In the genomic region with DNA sequence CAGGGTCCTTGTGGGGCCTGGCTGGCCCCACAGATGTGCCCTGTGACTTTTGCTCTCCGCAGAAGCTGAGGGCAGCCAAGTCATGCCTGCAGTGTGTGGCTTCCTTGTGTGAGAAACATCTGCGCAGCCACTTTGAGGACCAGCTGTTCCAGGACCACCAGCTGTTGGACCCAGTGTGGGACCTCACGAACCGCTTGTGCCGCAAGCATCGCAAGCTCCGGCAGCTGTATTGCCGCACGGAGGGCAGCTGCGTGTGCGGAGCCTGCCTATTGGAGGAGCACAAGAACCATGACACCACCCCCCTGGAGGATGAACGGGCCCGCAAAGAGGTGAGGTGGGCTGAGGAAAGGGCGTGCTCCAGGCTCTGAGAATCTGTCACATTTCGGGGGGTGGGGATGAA, we compare ENCODE assay signal across 22 mouse cellular contexts. TPM values are rescaled to one million over a fixed set of nuclear protein-coding genes. Genes with fewer than 3 reads are reported as not detected.
DNase-seq lines count a peak whose midpoint lies in the region; ATAC-seq lines count a peak whose summit lies in the region.
"Had no signal": no experiment of that assay in that cellular context is flagged by ENCODE, and none has a peak within 500 bp of the region (broad histone marks: within the 10 kb centered on the region; RNA-seq: fewer than 3 reads in every experiment).

No protein-coding gene starts in this region.

- no peak for ATAC-seq in hindbrain, embryonic 11.5 days (ENCODE audit: low FRiP score)
- ATAC-seq in midbrain, embryonic 11.5 days (ENCODE audit: low FRiP score): no peak
- ATAC-seq in midbrain, embryonic 14.5 days (ENCODE audit: low FRiP score, low TSS enrichment): no peak
- no peak for ATAC-seq in embryonic facial prominence, embryonic 14.5 days (ENCODE audit: low read depth)
- ATAC-seq: forebrain, postnatal 0 days; intestine, postnatal 0 days had no signal

- WGBS in hindbrain, embryonic 10.5 days: 42% methylated on average over 15 of the region's 15 CpGs
- WGBS in hindbrain, embryonic 11.5 days: 54% methylated on average over 15 of the region's 15 CpGs
- WGBS in midbrain, embryonic 11.5 days: 58% methylated on average over 15 of the region's 15 CpGs
- WGBS in midbrain, embryonic 14.5 days: 52% methylated on average over 15 of the region's 15 CpGs
- 44% methylated on average over 15 of the region's 15 CpGs for WGBS in embryonic facial prominence, embryonic 14.5 days

- H3K9ac ChIP-seq in hindbrain, embryonic 11.5 days (ENCODE audit: low read depth, low read length): no peak overlapping the region
- no peak overlapping the region for H3K9ac ChIP-seq in midbrain, embryonic 11.5 days (ENCODE audit: low read length)
- H3K9ac ChIP-seq in midbrain, embryonic 14.5 days (replicated peaks; ENCODE audit: low read length): no peak overlapping the region
- no peak overlapping the region for H3K9ac ChIP-seq in embryonic facial prominence, embryonic 14.5 days (ENCODE audit: low read depth, low read length)
- H3K9ac ChIP-seq: forebrain, postnatal 0 days; liver, embryonic 15.5 days had no signal

- 0 out of 2 replicates have a peak overlapping the region, but pooled peaks have one; percentile 5 for H3K27ac ChIP-seq in hindbrain, embryonic 10.5 days
- H3K27ac ChIP-seq in hindbrain, embryonic 11.5 days (ENCODE audit: low read depth, low read length): no peak overlapping the region
- H3K27ac ChIP-seq in midbrain, embryonic 11.5 days (ENCODE audit: low read depth, low read length): no peak overlapping the region
- no peak overlapping the region for H3K27ac ChIP-seq in midbrain, embryonic 14.5 days (replicated peaks; ENCODE audit: low read depth, low read length)
- no peak overlapping the region for H3K27ac ChIP-seq in embryonic facial prominence, embryonic 14.5 days (replicated peaks; ENCODE audit: low read depth, low read length)
- H3K27ac ChIP-seq: heart, embryonic 10.5 days; liver, embryonic 15.5 days had no signal

- H3K9me3 ChIP-seq in hindbrain, embryonic 10.5 days: peaks cover 7% of the 10 kb centered on the region
- no peaks in the 10 kb centered on the region for H3K9me3 ChIP-seq in hindbrain, embryonic 11.5 days (ENCODE audit: control insufficient read depth, low read length)
- H3K9me3 ChIP-seq in midbrain, embryonic 11.5 days (ENCODE audit: control insufficient read depth, low read length): no peaks in the 10 kb centered on the region
- no peaks in the 10 kb centered on the region for H3K9me3 ChIP-seq in midbrain, embryonic 14.5 days (ENCODE audit: control insufficient read depth, low read length)
- H3K9me3 ChIP-seq in embryonic facial prominence, embryonic 14.5 days (ENCODE audit: control insufficient read depth, low read length): 0 out of 2 replicates have a peak, but pooled peaks cover 7% of the 10 kb centered on the region
- H3K9me3 ChIP-seq: heart, embryonic 10.5 days; liver, embryonic 15.5 days had no signal

- H3K4me3 ChIP-seq in hindbrain, embryonic 10.5 days: no peak overlapping the region
- H3K4me3 ChIP-seq in hindbrain, embryonic 11.5 days (ENCODE audit: low read depth, low read length): no peak overlapping the region
- no peak overlapping the region for H3K4me3 ChIP-seq in midbrain, embryonic 11.5 days (ENCODE audit: low read depth, low read length)
- no peak overlapping the region for H3K4me3 ChIP-seq in midbrain, embryonic 14.5 days (replicated peaks; ENCODE audit: low read depth, low read length)
- no peak overlapping the region for H3K4me3 ChIP-seq in embryonic facial prominence, embryonic 14.5 days (ENCODE audit: low read depth, low read length)
- H3K4me3 ChIP-seq: erythroblast, embryonic 14.5 days; heart, embryonic 10.5 days; liver, embryonic 15.5 days had no signal

- H3K4me2 ChIP-seq in hindbrain, embryonic 11.5 days (replicated peaks; ENCODE audit: low read depth, low read length): no peak overlapping the region
- H3K4me2 ChIP-seq in midbrain, embryonic 11.5 days: no peak overlapping the region
- no peak overlapping the region for H3K4me2 ChIP-seq in midbrain, embryonic 14.5 days (ENCODE audit: low read length)
- H3K4me2 ChIP-seq in embryonic facial prominence, embryonic 14.5 days (ENCODE audit: low read depth, low read length): no peak overlapping the region
- H3K4me2 ChIP-seq: liver, embryonic 15.5 days had no signal

- H3K36me3 ChIP-seq in hindbrain, embryonic 10.5 days: no peaks in the 10 kb centered on the region
- no peaks in the 10 kb centered on the region for H3K36me3 ChIP-seq in hindbrain, embryonic 11.5 days (ENCODE audit: control insufficient read depth, insufficient read depth, low read length)
- no peaks in the 10 kb centered on the region for H3K36me3 ChIP-seq in midbrain, embryonic 11.5 days (ENCODE audit: control insufficient read depth, insufficient read depth, low read length)
- no peaks in the 10 kb centered on the region for H3K36me3 ChIP-seq in midbrain, embryonic 14.5 days (ENCODE audit: control insufficient read depth, insufficient read depth, low read length)
- no peaks in the 10 kb centered on the region for H3K36me3 ChIP-seq in embryonic facial prominence, embryonic 14.5 days (ENCODE audit: control insufficient read depth, insufficient read depth, low read length)
- H3K36me3 ChIP-seq: liver, embryonic 15.5 days had no signal

- H3K4me1 ChIP-seq in hindbrain, embryonic 10.5 days (replicated peaks): peaks cover 15% of the 10 kb centered on the region
- no peaks in the 10 kb centered on the region; the same call in 1 of the 2 replicates for H3K4me1 ChIP-seq in hindbrain, embryonic 11.5 days (replicated peaks; ENCODE audit: control insufficient read depth, insufficient read depth, low read length)
- no peaks in the 10 kb centered on the region for H3K4me1 ChIP-seq in midbrain, embryonic 11.5 days (ENCODE audit: control insufficient read depth, insufficient read depth, low read length)
- H3K4me1 ChIP-seq in midbrain, embryonic 14.5 days (ENCODE audit: control insufficient read depth, insufficient read depth, low read length): no peaks in the 10 kb centered on the region
- H3K4me1 ChIP-seq in embryonic facial prominence, embryonic 14.5 days (ENCODE audit: control insufficient read depth, insufficient read depth, low read length): no peaks in the 10 kb centered on the region

- peak; percentile 23 for DNase-seq in hindbrain, embryonic 10.5 days (ENCODE audit: low spot score)
- DNase-seq in hindbrain, embryonic 11.5 days (ENCODE audit: low spot score): no peak
- DNase-seq in midbrain, embryonic 11.5 days (ENCODE audit: low spot score, missing footprints): peak; percentile 82
- no peak for DNase-seq in midbrain, embryonic 14.5 days
- DNase-seq in embryonic facial prominence, embryonic 14.5 days (ENCODE audit: low spot score): peak; percentile 13
- peak; percentile 62 to 72 for DNase-seq in thymus, postnatal 10 days (ENCODE audit: low spot score in 2 of 2)
- DNase-seq in right cerebral cortex, adult 18-20 months: no peak
- no peak for DNase-seq in left cerebral cortex, adult 18-20 months (ENCODE audit: low spot score in 2 of 2)
- DNase-seq: cerebellum, adult 2 months; forebrain, postnatal 0 days; gastrocnemius, postnatal 10 days; heart, postnatal 36 days; kidney, postnatal 25 days; layer of hippocampus, adult 9-11 months had no signal

- peaks cover 18% of the 10 kb centered on the region for H3K27me3 ChIP-seq in hindbrain, embryonic 10.5 days (ENCODE audit: insufficient read depth, poor library complexity, severe bottlenecking)
- no peaks in the 10 kb centered on the region for H3K27me3 ChIP-seq in hindbrain, embryonic 11.5 days (ENCODE audit: control insufficient read depth, insufficient read depth, low read length)
- no peaks in the 10 kb centered on the region for H3K27me3 ChIP-seq in midbrain, embryonic 11.5 days (ENCODE audit: control insufficient read depth, insufficient read depth, low read length)
- no peaks in the 10 kb centered on the region for H3K27me3 ChIP-seq in midbrain, embryonic 14.5 days (ENCODE audit: control insufficient read depth, insufficient read depth, low read length)
- H3K27me3 ChIP-seq in embryonic facial prominence, embryonic 14.5 days (replicated peaks; ENCODE audit: control insufficient read depth, insufficient read depth, low read length): no peaks in the 10 kb centered on the region

RNA-seq across cellular contexts. Expression of gene Trim80, which starts 1.1 kb away (rescaled TPM):
- polyA plus RNA-seq in hindbrain, embryonic 10.5 days (2016; fragmentation: Nextera tagmentation; extraction: Ambion mirVana): 0.08 and 0.16 TPM in 2 replicates
- polyA plus RNA-seq in hindbrain, embryonic 11.5 days (2014; fragmentation: Nextera tagmentation; extraction: Ambion mirVana): not detected in 2 replicates
- not detected in 2 replicates for polyA plus RNA-seq in midbrain, embryonic 11.5 days (2014; fragmentation: Nextera tagmentation; extraction: Ambion mirVana)
- polyA plus RNA-seq in midbrain, embryonic 14.5 days (2014; fragmentation: Nextera tagmentation; extraction: Ambion mirVana): not detected in 2 replicates
- 0.11 TPM in 1 of 2 replicates, not detected in the other for polyA plus RNA-seq in embryonic facial prominence, embryonic 14.5 days (2014; fragmentation: Nextera tagmentation; extraction: Ambion mirVana)
- total RNA-seq in left cerebral cortex, adult 18-20 months (2021): not detected
- total RNA-seq: forebrain, postnatal 0 days; gastrocnemius, postnatal 10 days; heart, postnatal 36 days; left cerebral cortex, postnatal 14 days; megakaryocyte, adult 5-6 weeks had no signal
- polyA plus RNA-seq: cortical plate, adult 2 months; erythroblast, embryonic 14.5 days; forebrain, postnatal 0 days; spleen, adult 2 months had no signal

RNA-seq across cellular contexts. Expression of gene Slc16a5, which starts 20.9 kb away (rescaled TPM):
- not detected in 2 replicates for polyA plus RNA-seq in hindbrain, embryonic 10.5 days (2016; fragmentation: Nextera tagmentation; extraction: Ambion mirVana)
- polyA plus RNA-seq in hindbrain, embryonic 11.5 days (2014; fragmentation: Nextera tagmentation; extraction: Ambion mirVana): 0.11 TPM in 1 of 2 replicates, not detected in the other
- polyA plus RNA-seq in midbrain, embryonic 11.5 days (2014; fragmentation: Nextera tagmentation; extraction: Ambion mirVana): 0.14 TPM in 1 of 2 replicates, not detected in the other
- polyA plus RNA-seq in midbrain, embryonic 14.5 days (2014; fragmentation: Nextera tagmentation; extraction: Ambion mirVana): not detected in 2 replicates
- polyA plus RNA-seq in embryonic facial prominence, embryonic 14.5 days (2014; fragmentation: Nextera tagmentation; extraction: Ambion mirVana): 0.15 and 0.18 TPM in 2 replicates
- total RNA-seq in left cerebral cortex, adult 18-20 months (2021): not detected
- total RNA-seq: forebrain, postnatal 0 days; gastrocnemius, postnatal 10 days; heart, postnatal 36 days had no signal
- polyA plus RNA-seq: cortical plate, adult 2 months; erythroblast, embryonic 14.5 days had no signal

RNA-seq across cellular contexts. Expression of gene Kctd2, which starts 21.5 kb away (rescaled TPM):
- 15.0 and 20.1 TPM in 2 replicates for polyA plus RNA-seq in hindbrain, embryonic 10.5 days (2016; fragmentation: Nextera tagmentation; extraction: Ambion mirVana)
- 21.0 and 27.5 TPM in 2 replicates for polyA plus RNA-seq in hindbrain, embryonic 11.5 days (2014; fragmentation: Nextera tagmentation; extraction: Ambion mirVana)
- 21.6 and 24.0 TPM in 2 replicates for polyA plus RNA-seq in midbrain, embryonic 11.5 days (2014; fragmentation: Nextera tagmentation; extraction: Ambion mirVana)
- 37.3 and 41.6 TPM in 2 replicates for polyA plus RNA-seq in midbrain, embryonic 14.5 days (2014; fragmentation: Nextera tagmentation; extraction: Ambion mirVana)
- polyA plus RNA-seq in embryonic facial prominence, embryonic 14.5 days (2014; fragmentation: Nextera tagmentation; extraction: Ambion mirVana): 21.8 and 22.6 TPM in 2 replicates
- total RNA-seq in left cerebral cortex, adult 18-20 months (2021): 10 to 100 TPM; 82.5 to 85.6 TPM

RNA-seq across cellular contexts. Expression of gene Atp5h, which starts 21.7 kb away (rescaled TPM):
- polyA plus RNA-seq in hindbrain, embryonic 10.5 days (2016; fragmentation: Nextera tagmentation; extraction: Ambion mirVana): 878 and 961 TPM in 2 replicates
- 899 and 905 TPM in 2 replicates for polyA plus RNA-seq in hindbrain, embryonic 11.5 days (2014; fragmentation: Nextera tagmentation; extraction: Ambion mirVana)
- 886 and 917 TPM in 2 replicates for polyA plus RNA-seq in midbrain, embryonic 11.5 days (2014; fragmentation: Nextera tagmentation; extraction: Ambion mirVana)
- polyA plus RNA-seq in midbrain, embryonic 14.5 days (2014; fragmentation: Nextera tagmentation; extraction: Ambion mirVana): 838 and 924 TPM in 2 replicates
- 841 and 943 TPM in 2 replicates for polyA plus RNA-seq in embryonic facial prominence, embryonic 14.5 days (2014; fragmentation: Nextera tagmentation; extraction: Ambion mirVana)
- 100 to 1,000 TPM; 453 to 457 TPM for total RNA-seq in left cerebral cortex, adult 18-20 months (2021)

RNA-seq across cellular contexts. Expression of gene Armc7, which starts 34.0 kb away (rescaled TPM):
- polyA plus RNA-seq in hindbrain, embryonic 10.5 days (2016; fragmentation: Nextera tagmentation; extraction: Ambion mirVana): 8.1 and 10.8 TPM in 2 replicates
- polyA plus RNA-seq in hindbrain, embryonic 11.5 days (2014; fragmentation: Nextera tagmentation; extraction: Ambion mirVana): 7.5 and 9.0 TPM in 2 replicates
- 7.7 and 7.8 TPM in 2 replicates for polyA plus RNA-seq in midbrain, embryonic 11.5 days (2014; fragmentation: Nextera tagmentation; extraction: Ambion mirVana)
- polyA plus RNA-seq in midbrain, embryonic 14.5 days (2014; fragmentation: Nextera tagmentation; extraction: Ambion mirVana): 16.3 and 16.7 TPM in 2 replicates
- 7.6 TPM in 2 replicates for polyA plus RNA-seq in embryonic facial prominence, embryonic 14.5 days (2014; fragmentation: Nextera tagmentation; extraction: Ambion mirVana)
- total RNA-seq in left cerebral cortex, adult 18-20 months (2021): 10 to 100 TPM; 15.0 to 15.4 TPM

Comparison
In these comparisons a context has a peak if more than half of its experiments do, and no peak if none do; other contexts are left out.
1. DNase-seq: peak in hindbrain, embryonic 10.5 days (single experiment), midbrain, embryonic 11.5 days (single experiment), embryonic facial prominence, embryonic 14.5 days (single experiment) and thymus, postnatal 10 days (2 of 2); none in hindbrain, embryonic 11.5 days (single experiment), midbrain, embryonic 14.5 days (single experiment), right cerebral cortex, adult 18-20 months (single experiment) and left cerebral cortex, adult 18-20 months (0 of 2).